Mouse (Mus musculus) limb, embryonic 15.5 days (tissue): ENCODE measurements around the gene Sele. TPM values are rescaled to one million over a fixed set of nuclear protein-coding genes. Genes with fewer than 3 reads are reported as not detected.
"Not testable (repeated sequence)": the region's sequence is repeated elsewhere in the genome, so short reads cannot be mapped to it uniquely, and the experiment has no call there.

Experiments
- ATAC-seq: fragments of 200-750 bp; cut with Nextera tagmentation; 2 replicates; pipeline ENCODE4 v1.8.0; 2017; ENCODE audit warnings: low read depth, moderate TSS enrichment; ENCODE audit not compliant: insufficient number of reproducible peaks, low FRiP score, low TSS enrichment
- H3K27ac ChIP-seq: fragments of 300-500 bp; sonication (generic); 2 replicates; pipeline ENCODE4 v1.5.1; 2015; ENCODE audit warnings: moderate library complexity, mild to moderate bottlenecking, inconsistent platforms
- H3K27me3 ChIP-seq: fragments of 300-500 bp; sonication (generic); 2 replicates; pipeline ENCODE4 v1.6.1; 2015; ENCODE audit warnings: inconsistent platforms
- H3K36me3 ChIP-seq: fragments of 300-500 bp; sonication (generic); 2 replicates; pipeline ENCODE4 v1.6.1; 2015; ENCODE audit warnings: inconsistent platforms
- H3K4me1 ChIP-seq: fragments of 300-500 bp; sonication (generic); 2 replicates; pipeline ENCODE4 v1.6.1; 2015; ENCODE audit warnings: inconsistent platforms
- H3K4me2 ChIP-seq: fragments of 300-500 bp; sonication (generic); 2 replicates; pipeline ENCODE4 v1.6.1; 2015; ENCODE audit warnings: mild to moderate bottlenecking, inconsistent platforms
- H3K4me3 ChIP-seq: fragments of 300-500 bp; sonication (generic); 2 replicates; pipeline ENCODE4 v1.5.1; 2015; ENCODE audit warnings: mild to moderate bottlenecking, inconsistent platforms
- H3K9ac ChIP-seq: fragments of 300-500 bp; sonication (generic); 2 replicates; pipeline ENCODE4 v1.6.1; 2015; ENCODE audit warnings: inconsistent platforms
- H3K9me3 ChIP-seq: fragments of 300-500 bp; sonication (generic); 2 replicates; pipeline ENCODE4 v1.6.1; 2016; ENCODE audit warnings: inconsistent platforms
- WGBS: fragments of 180-500 bp; shearing (Covaris S2); methylation state at CpG from one replicate; pipeline ENCODE4 v1.1.7; 2015; 5-methylcytosine and 5-hydroxymethylcytosine counted together
- polyA plus RNA-seq: library from polyadenylated mRNA; unstranded; fragments of >200 nt; fragmentation: Nextera tagmentation; extraction: Ambion mirVana; gene quantifications from 2 replicates; pipeline ENCODE4 v1.2.1, GENCODE M21; 2015

The Sele gene
- polyA plus RNA-seq = 0.25 and 0.26 TPM in 2 replicates

DNA sequence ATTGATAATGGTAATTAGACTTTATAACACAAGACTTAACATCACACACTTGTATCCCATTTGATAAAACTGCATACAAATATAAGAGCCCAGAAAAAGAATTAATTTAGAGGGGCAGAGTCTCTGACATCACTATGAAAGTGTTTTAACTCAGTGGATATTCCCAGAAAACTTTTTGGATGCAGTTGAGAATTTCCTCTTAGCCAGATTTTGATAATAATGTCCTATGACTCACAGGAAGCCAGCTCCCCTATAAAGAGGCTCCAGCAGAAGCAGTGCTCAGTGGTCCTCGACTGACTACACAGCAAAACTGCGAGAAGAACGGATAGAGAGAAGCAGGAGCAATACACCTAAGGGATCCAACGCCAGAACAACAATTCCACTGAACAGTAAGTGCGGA, at the start of gene Sele:
Gene Sele (plus strand): TSS at position 301 of the 400 bp plus-strand sequence.
- Histone ChIP-seq H3K4me1 (no peaks in the 10 kb centered on the region), H3K4me2 (no peak within 1 kb of the TSS), H3K27me3 (no peaks in the 10 kb centered on the region), H3K27ac (no peak within 1 kb of the TSS), H3K9me3 (no peaks in the 10 kb centered on the region), H3K36me3 (no peaks in the 10 kb centered on the region), H3K9ac (no peak within 1 kb of the TSS), H3K4me3 (no peak within 1 kb of the TSS)
- ATAC-seq = no peak
- 70% methylated on average over 5 of the region's 5 CpGs for WGBS

DNA sequence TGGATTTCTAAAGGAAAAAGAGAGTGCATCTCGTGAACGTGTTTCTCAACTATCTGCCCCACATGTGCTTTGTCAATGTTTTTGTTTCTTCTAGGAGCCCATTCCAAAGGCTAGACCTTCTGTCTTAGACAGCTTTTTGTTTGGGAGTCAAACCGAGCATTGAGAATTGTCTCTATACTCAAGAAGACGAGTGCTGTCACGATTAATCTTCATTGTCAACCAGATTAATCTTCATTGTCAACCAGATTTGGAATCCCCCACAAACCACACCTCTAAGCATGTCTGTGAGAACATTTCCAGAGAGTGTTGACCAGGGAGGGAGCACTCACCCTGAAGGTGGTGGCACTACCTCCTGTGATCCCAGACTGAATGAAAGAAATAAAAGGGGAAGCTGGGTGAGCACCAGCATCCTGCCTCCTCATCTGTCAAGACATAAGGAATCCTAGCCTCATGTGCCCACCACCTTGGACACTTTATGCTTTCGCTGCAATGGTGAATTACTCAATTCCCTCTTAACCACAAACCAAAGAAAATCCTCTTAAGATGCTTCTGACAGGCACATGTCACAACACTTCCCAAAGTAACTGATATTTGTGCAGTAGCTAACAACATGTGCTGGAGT, 46.1 kb upstream of the Sele start:
- no peak overlapping the region for H3K9ac ChIP-seq
- ATAC-seq = no peak
- no peak overlapping the region for H3K27ac ChIP-seq
- H3K4me1 ChIP-seq = no peaks in the 10 kb centered on the region
- WGBS = 69% methylated on average over 6 of the region's 6 CpGs
- H3K4me2 ChIP-seq = no peak overlapping the region
- no peaks in the 10 kb centered on the region for H3K27me3 ChIP-seq
- H3K9me3 ChIP-seq = no peaks in the 10 kb centered on the region
- H3K4me3 ChIP-seq = no peak overlapping the region
- no peaks in the 10 kb centered on the region for H3K36me3 ChIP-seq

DNA sequence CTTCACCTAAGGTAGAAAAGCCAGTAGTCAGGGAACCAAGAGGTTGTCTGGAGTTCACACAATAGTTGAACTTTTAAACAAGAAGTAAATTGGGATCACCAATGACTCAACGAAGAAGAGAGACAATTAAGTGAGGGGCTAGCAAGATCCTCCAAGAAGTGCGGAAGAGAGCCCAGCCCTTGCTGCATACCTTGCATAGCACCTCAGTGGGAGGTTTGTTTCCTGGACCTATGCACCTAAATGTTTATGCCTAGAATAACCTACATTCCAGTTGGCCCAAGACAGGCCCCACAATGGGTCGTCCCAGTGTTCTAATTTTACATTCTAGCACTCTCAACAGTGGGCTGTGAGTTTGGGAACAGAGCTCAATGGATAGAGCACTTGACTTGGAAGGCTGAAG, 43.7 kb upstream of the Sele start:
- no peak for ATAC-seq
- 73% methylated on average over 3 of the region's 3 CpGs for WGBS
- no peaks in the 10 kb centered on the region for H3K9me3 ChIP-seq

DNA sequence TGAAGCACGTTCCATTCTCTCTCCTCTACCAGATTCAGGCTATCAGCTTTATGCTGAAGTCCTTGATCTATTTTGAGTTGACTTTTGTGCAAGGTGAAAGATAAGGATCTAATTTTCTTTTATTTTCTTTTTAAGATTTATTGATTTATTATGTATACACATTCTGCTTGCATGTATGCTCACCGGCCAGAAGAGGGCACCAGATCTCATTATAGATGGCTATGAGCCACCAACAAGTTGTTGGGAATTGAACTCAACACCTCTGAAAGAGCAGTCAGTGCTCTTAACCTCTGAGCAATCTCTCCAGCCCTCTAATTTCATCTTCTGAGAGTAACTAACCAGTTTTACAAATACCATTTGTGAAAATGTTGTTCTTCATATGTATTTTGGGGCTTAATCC, 38.8 kb upstream of the Sele start:
- no peak overlapping the region for H3K4me3 ChIP-seq
- 44% methylated on average over 2 of the region's 2 CpGs for WGBS
- no peak overlapping the region for H3K27ac ChIP-seq
- no peak overlapping the region for H3K9ac ChIP-seq
- H3K4me2 ChIP-seq = no peak overlapping the region
- H3K4me1 ChIP-seq = no peaks in the 10 kb centered on the region
- ATAC-seq = no peak
- H3K36me3 ChIP-seq = no peaks in the 10 kb centered on the region
- no peaks in the 10 kb centered on the region for H3K27me3 ChIP-seq
- no peaks in the 10 kb centered on the region for H3K9me3 ChIP-seq

More for the DNA sequence above, 43.7 kb upstream of the Sele start:
- no peak overlapping the region for H3K4me2 ChIP-seq
- no peak overlapping the region for H3K27ac ChIP-seq
- H3K27me3 ChIP-seq = no peaks in the 10 kb centered on the region
- H3K36me3 ChIP-seq = no peaks in the 10 kb centered on the region
- H3K4me1 ChIP-seq = no peaks in the 10 kb centered on the region
- no peak overlapping the region for H3K9ac ChIP-seq
- H3K4me3 ChIP-seq = no peak overlapping the region

DNA sequence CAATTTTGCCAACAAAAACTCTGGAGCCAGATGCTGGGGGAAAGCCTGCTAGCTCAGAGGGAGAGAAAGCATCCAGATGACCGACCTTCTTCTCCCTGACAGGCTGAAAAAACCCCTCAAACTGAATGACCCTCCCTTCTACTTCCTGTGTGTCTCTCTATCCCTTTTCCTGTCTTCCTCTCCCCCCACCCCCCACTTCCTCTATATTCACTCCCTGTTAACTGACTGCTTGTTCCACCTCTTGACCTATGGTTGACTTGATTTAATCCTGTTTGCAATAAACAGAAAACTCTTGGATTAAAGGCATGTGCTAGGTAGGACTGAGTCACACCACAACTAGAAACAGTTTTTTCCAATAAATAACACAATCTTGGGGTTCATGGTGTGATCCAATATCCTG, 33.4 kb upstream of the Sele start:
- Histone ChIP-seq H3K4me3 (no peak overlapping the region), H3K4me2 (no peak overlapping the region)
- 52% methylated on average over 1 of the region's 1 CpGs for WGBS

DNA sequence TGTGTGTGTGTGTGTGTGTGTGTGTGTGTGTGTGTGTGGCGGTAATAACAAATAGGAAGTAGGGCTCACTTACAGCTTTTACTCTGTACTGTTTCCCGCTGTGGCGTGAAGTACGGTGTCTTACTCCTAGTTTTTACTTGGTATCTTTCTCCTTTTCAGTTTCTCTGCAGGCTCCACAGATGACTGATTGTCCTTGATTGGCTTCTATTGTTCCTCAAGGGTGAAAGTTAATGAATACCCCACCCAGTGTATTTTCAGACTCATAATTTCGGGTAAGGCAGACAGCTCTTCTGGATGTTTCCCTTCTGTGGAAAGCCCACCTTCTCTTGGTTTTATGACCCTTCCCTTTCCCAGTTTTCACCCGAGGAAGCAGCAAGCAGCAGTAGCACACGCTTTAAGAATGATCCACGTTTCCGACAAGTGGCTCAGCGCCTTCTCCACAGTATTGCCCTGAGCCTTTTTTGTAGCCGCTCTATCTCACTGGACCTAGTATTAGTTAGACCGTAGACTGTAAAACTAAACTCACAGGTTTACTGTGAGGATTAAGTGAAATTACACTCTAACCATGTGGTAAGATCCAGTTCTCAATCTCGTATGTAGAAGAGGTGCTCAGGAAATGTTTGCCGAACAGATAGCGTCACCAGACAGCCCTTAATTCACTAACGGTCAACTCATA, 29.7 kb upstream of the Sele start:
- ATAC-seq = no peak

More for the DNA sequence above, 33.4 kb upstream of the Sele start:
- no peak overlapping the region for H3K27ac ChIP-seq
- H3K9me3 ChIP-seq = no peaks in the 10 kb centered on the region
- ATAC-seq = no peak
- no peaks in the 10 kb centered on the region for H3K36me3 ChIP-seq
- H3K4me1 ChIP-seq = no peaks in the 10 kb centered on the region
- H3K27me3 ChIP-seq = no peaks in the 10 kb centered on the region
- no peak overlapping the region for H3K9ac ChIP-seq

DNA sequence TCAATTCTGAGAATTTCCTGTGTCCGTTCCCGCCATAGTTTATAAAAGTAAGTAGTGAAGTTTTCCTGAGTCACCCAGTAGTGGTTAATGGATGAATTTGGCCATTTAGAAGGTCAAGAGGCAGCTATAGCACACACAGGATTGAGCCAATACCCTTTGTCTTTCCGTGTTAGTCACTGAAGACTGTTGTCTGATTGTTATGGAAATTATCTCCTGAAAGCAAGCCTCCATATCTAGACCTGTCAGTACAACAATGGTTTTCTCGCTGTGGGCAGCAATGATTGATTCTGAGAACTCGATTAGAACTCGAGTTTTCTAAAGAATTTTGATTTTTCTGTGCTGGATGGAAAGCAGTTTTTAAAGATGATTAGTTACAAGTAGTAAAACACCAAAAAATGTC, 28.2 kb upstream of the Sele start:
- no peak overlapping the region for H3K4me2 ChIP-seq
- ATAC-seq = no peak
- H3K27me3 ChIP-seq = no peaks in the 10 kb centered on the region
- 78% methylated on average over 6 of the region's 6 CpGs for WGBS
- no peak overlapping the region for H3K9ac ChIP-seq
- H3K9me3 ChIP-seq = no peaks in the 10 kb centered on the region
- H3K27ac ChIP-seq = no peak overlapping the region
- no peak overlapping the region for H3K4me3 ChIP-seq
- H3K36me3 ChIP-seq = no peaks in the 10 kb centered on the region
- H3K4me1 ChIP-seq = no peaks in the 10 kb centered on the region

More for the DNA sequence above, 29.7 kb upstream of the Sele start:
- Histone ChIP-seq H3K9me3 (no peaks in the 10 kb centered on the region), H3K4me3 (no peak overlapping the region), H3K9ac (no peak overlapping the region), H3K27me3 (no peaks in the 10 kb centered on the region), H3K36me3 (no peaks in the 10 kb centered on the region), H3K4me2 (no peak overlapping the region), H3K27ac (no peak overlapping the region), H3K4me1 (no peaks in the 10 kb centered on the region)
- 78% methylated on average over 16 of the region's 16 CpGs for WGBS

DNA sequence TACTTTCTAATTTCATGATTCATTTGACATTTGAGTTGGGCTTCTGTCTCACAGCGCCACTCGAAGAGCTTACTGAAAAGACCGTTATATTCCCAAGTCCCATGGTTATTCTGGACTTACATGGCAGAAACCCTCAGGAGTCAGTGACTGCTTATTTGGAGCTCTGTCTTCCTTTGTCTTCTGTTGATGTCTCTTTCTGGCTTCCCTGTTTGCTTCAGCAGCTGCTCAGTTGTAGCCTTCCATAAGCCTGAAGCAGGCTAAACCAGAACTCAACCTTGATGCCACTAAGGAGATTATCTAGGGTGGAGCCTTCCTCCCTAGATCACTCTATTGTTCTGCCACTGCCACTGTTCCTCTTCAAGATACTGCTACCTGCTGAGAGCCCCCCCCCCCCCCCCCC, 27.3 kb upstream of the Sele start:
- H3K4me1 ChIP-seq, H3K4me2 ChIP-seq, H3K9ac ChIP-seq, H3K9me3 ChIP-seq, H3K27me3 ChIP-seq, ATAC-seq, H3K36me3 ChIP-seq, H3K27ac ChIP-seq, H3K4me3 ChIP-seq: not testable (repeated sequence)
- 87% methylated on average over 3 of the region's 3 CpGs for WGBS

DNA sequence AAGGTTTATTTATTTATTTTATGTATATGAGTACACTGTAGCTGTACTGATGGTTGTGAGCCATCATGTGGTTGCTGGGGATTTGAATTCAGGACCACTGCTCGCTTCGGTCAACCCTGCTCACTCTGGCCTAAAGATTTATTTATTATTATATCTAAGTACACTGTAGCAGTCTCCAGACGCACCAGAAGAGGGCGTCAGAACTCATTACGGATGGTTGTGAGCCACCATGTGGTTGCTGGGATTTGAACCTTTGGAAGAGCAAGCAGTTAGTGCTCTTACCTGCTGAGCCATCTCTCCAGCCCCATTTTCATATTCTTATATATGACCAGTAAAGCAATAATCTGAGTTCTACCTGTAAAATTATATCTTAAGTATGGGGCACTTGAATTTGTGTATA, 25.9 kb upstream of the Sele start:
- H3K4me3 ChIP-seq, H3K27ac ChIP-seq, H3K4me1 ChIP-seq, H3K9ac ChIP-seq, H3K27me3 ChIP-seq, H3K4me2 ChIP-seq, H3K36me3 ChIP-seq, H3K9me3 ChIP-seq, ATAC-seq: not testable (repeated sequence)
- 73% methylated on average over 5 of the region's 5 CpGs for WGBS

DNA sequence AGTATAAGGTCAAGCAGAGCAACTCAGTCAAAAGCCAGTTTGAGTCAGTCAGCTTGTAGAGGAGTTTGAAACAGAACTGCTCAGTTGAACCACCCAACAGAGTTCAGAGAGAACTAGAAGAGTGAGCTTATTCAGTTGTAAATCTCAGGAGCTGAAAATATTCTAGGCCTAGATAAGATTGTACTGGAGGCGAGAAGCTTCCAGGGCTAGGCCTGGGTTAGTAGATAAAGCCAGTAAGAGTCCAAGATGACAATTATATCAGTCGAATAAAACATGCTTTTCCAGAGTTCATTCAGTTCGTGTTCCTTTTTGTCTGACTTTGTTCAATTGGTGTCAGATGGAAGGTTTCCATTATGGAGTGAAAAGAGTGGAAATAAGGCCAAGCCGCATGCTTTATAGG, 22.3 kb upstream of the Sele start:
- Histone ChIP-seq H3K4me2 (no peak overlapping the region), H3K4me3 (no peak overlapping the region), H3K27me3 (no peaks in the 10 kb centered on the region), H3K4me1 (no peaks in the 10 kb centered on the region), H3K9me3 (no peaks in the 10 kb centered on the region), H3K27ac (no peak overlapping the region), H3K9ac (no peak overlapping the region), H3K36me3 (no peaks in the 10 kb centered on the region)
- WGBS = 87% methylated on average over 4 of the region's 4 CpGs
- ATAC-seq = no peak

DNA sequence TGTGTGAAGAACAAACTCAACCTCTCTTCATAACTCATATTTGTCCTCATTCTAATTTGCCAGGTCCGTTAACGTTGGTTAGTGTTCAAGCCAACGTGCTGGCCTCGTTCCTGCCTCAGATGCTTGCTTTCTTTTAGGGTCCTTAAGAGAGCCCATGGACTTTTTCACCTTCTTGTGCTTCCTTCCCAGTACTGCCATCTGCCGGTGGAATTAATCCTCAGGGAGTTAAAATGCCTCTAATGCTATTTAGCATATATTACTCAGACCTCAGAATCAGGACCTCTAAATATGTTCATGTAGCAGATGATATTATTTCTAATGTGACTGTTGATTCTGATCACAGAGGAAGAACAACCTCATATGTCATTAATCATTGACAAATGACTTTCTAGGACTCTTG, 20.6 kb upstream of the Sele start:
- H3K27me3 ChIP-seq = no peaks in the 10 kb centered on the region
- no peak overlapping the region for H3K4me2 ChIP-seq
- no peak overlapping the region for H3K9ac ChIP-seq
- WGBS = 56% methylated on average over 5 of the region's 5 CpGs
- ATAC-seq = no peak
- no peak overlapping the region for H3K4me3 ChIP-seq
- no peaks in the 10 kb centered on the region for H3K4me1 ChIP-seq
- H3K9me3 ChIP-seq = no peaks in the 10 kb centered on the region
- no peaks in the 10 kb centered on the region for H3K36me3 ChIP-seq
- no peak overlapping the region for H3K27ac ChIP-seq

DNA sequence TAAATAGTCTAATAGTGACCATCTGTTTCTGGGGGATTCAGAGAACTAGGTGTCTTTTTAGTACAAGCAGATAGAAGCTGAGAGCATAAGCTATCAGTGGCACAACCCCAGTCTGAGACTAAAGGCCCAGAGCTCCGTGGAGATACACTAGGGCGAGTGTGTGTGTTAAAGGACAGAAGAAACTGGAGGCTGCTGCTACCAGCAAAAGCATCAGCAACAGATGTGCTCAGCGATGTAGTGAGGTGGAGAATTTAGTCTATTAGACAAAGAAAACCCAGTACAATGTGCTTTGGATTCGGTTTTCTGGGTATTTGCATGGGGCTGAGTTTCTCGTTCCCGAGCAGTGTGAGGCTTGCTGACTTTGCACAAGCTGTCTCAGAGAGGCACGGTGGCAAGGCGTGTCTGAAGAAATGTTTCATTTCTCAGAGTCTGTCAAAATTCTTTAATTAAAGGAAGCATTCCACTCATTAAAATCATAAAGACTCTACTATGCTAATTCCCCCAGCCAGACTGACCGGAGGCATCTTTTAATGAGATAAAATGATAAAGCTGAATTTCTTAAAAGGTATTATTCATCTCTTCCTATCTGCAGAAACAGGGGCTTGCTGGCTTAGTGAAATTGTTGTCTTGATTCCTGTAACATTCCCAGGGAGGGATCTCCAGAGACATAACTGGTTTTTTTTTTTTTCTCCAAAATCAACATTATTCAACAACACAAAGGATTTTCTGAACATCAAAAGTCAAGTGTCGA, 7.5 kb upstream of the Sele start:
- Histone ChIP-seq H3K27me3 (no peaks in the 10 kb centered on the region), H3K27ac (no peak overlapping the region), H3K4me3 (no peak overlapping the region), H3K36me3 (no peaks in the 10 kb centered on the region), H3K4me1 (no peaks in the 10 kb centered on the region), H3K4me2 (no peak overlapping the region), H3K9ac (no peak overlapping the region), H3K9me3 (no peaks in the 10 kb centered on the region)
- WGBS = 75% methylated on average over 10 of the region's 10 CpGs
- ATAC-seq = no peak
